Mouse (Mus musculus) adrenal gland, postnatal 14 days (tissue): ENCODE data around the gene Ccdc152. TPM values are rescaled to one million over a fixed set of nuclear protein-coding genes. Genes with fewer than 3 reads are reported as not detected.
"Not testable (repeated sequence)": the region's sequence is repeated elsewhere in the genome, so short reads cannot be mapped to it uniquely, and the experiment has no call there.

Experiments used
- DNase-seq: peaks from one replicate; pipeline ENCODE4 v3.0.0; 2021; ENCODE audit warnings: mixed read lengths
- total RNA-seq: library from RNA; stranded (reverse); gene quantifications from 2 replicates; pipeline ENCODE4 v1.2.3, GENCODE M21; 2021

Ccdc152 gene
- total RNA-seq, 1 experiment from 2014 or later = not detected

GRCm38 (mm10) chr15:3277391-3277790 lies 25.9 kb downstream of the Ccdc152 start:
- DNase-seq = no peak

GRCm38 (mm10) chr15:3273191-3273590 lies 30.1 kb downstream of the Ccdc152 start:
- DNase-seq = no peak

- DNase-seq = peak; percentile 36
These were observed 32.1 kb downstream of the Ccdc152 start for GRCm38 (mm10) chr15:3271216-3271615.

GRCm38 (mm10) chr15:3270646-3271077 lies 32.7 kb downstream of the Ccdc152 start:
- peak; percentile 82 for DNase-seq

- peak; percentile 39 for DNase-seq
These were observed 33.2 kb downstream of the Ccdc152 start for GRCm38 (mm10) chr15:3269996-3270645.

- no peak for DNase-seq
These were observed 33.8 kb downstream of the Ccdc152 start for GRCm38 (mm10) chr15:3269496-3269895.

- DNase-seq = no peak
These were observed 35.1 kb downstream of the Ccdc152 start, which contains the start of gene Selenop for GRCm38 (mm10) chr15:3268247-3268646. TSS of gene Selenop (plus strand) at chr15:3268547.

GRCm38 (mm10) chr15:3264828-3265227 lies 38.5 kb downstream of the Ccdc152 start:
- DNase-seq = no peak

GRCm38 (mm10) chr15:3264293-3264692 lies 39.0 kb downstream of the Ccdc152 start:
- no peak for DNase-seq

GRCm38 (mm10) chr15:3262883-3263282 lies 40.4 kb downstream of the Ccdc152 start:
- no peak for DNase-seq

- no peak for DNase-seq
These were observed 43.0 kb downstream of the Ccdc152 start for GRCm38 (mm10) chr15:3260309-3260708.

GRCm38 (mm10) chr15:3259025-3259424 lies 44.3 kb downstream of the Ccdc152 start:
- DNase-seq = no peak

GRCm38 (mm10) chr15:3251718-3252067 lies 51.6 kb downstream of the Ccdc152 start:
- no peak for DNase-seq

- no peak for DNase-seq
These were observed 52.2 kb downstream of the Ccdc152 start for GRCm38 (mm10) chr15:3251031-3251717.

- no peak for DNase-seq
These were observed 52.7 kb downstream of the Ccdc152 start for GRCm38 (mm10) chr15:3250620-3251019.

GRCm38 (mm10) chr15:3245036-3245435 lies 58.3 kb downstream of the Ccdc152 start:
- not testable (repeated sequence) for DNase-seq

GRCm38 (mm10) chr15:3237963-3238362 lies 65.4 kb downstream of the Ccdc152 start:
- no peak for DNase-seq

- DNase-seq = no peak
These were observed 67.0 kb downstream of the Ccdc152 start for GRCm38 (mm10) chr15:3236338-3236737.

- no peak for DNase-seq
These were observed 69.3 kb downstream of the Ccdc152 start for GRCm38 (mm10) chr15:3233837-3234551.

GRCm38 (mm10) chr15:3232168-3232835 lies 71.0 kb downstream of the Ccdc152 start:
- peak; percentile 53 for DNase-seq

- no peak for DNase-seq
These were observed 72.3 kb downstream of the Ccdc152 start for GRCm38 (mm10) chr15:3231004-3231403.
